Mouse (Mus musculus): ENCODE measurements around the gene Map3k7cl.

GRCm38 (mm10) chr16:87561501-87561900, 8.4 kb downstream of the Map3k7cl start:
- TF ChIP-seq POLR2A (IDR thresholded peaks at IDR 0.05; ENCODE audit: low read depth, low read length) (no peak), CTCF (conservative IDR thresholded peaks at IDR 0.05; ENCODE audit: insufficient read depth, insufficient read length, low read depth, low read length) (no peak)
